Mouse (Mus musculus): ENCODE measurements around the gene Nckap5. TPM values are rescaled to one million over a fixed set of nuclear protein-coding genes. Genes with fewer than 3 reads are reported as not detected.

Nckap5 gene
- polyA plus RNA-seq, 1 experiment from 2014 or later = 12.1 TPM

DNA sequence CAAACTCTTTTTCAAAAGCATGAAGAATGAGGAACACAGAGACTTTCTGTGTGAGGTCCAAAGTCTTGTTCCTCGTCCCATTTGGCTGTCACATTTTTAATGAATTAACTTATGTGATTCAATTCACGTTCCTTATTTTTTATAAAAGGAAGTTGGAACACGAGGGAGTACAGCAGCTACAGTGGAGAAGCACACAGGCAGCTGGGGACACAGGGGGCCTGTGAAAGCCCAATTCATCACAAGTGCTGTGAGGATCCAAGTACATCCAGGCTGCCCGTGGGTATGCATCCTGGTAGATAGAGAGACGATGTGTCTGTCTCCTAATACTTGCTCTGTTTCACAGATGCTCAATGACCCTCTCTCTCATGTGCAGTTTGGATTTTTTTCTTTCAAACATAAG lies 576.2 kb downstream of the Nckap5 start:
- Histone ChIP-seq H3K27me3 (no peaks in the 10 kb centered on the region), H3K4me3 (no peak overlapping the region), H3K9me3 (no peaks in the 10 kb centered on the region), H3K27ac (no peak overlapping the region), H3K4me2 (no peak overlapping the region), H3K9ac (no peak overlapping the region), H3K4me1 (no peaks in the 10 kb centered on the region), H3K36me3 (no peaks in the 10 kb centered on the region)
- 56% methylated on average over 5 of the region's 5 CpGs for WGBS
- no peak for ATAC-seq (ENCODE audit: insufficient number of reproducible peaks, low FRiP score, low TSS enrichment, low read depth)

- no peak overlapping the region for H3K27ac ChIP-seq
- no peak overlapping the region for H3K4me3 ChIP-seq
- no peaks in the 10 kb centered on the region for H3K4me1 ChIP-seq
- H3K4me2 ChIP-seq = no peak overlapping the region
- no peaks in the 10 kb centered on the region for H3K9me3 ChIP-seq
- H3K36me3 ChIP-seq = no peaks in the 10 kb centered on the region
- no peak overlapping the region for H3K9ac ChIP-seq
- WGBS = 88% methylated on average over 7 of the region's 7 CpGs
- no peaks in the 10 kb centered on the region for H3K27me3 ChIP-seq
- no peak for ATAC-seq (ENCODE audit: insufficient number of reproducible peaks, low FRiP score, low TSS enrichment, low read depth)
Measured at GRCm38 (mm10) chr1:126253934-126254333, 576.7 kb downstream of the Nckap5 start.

DNA sequence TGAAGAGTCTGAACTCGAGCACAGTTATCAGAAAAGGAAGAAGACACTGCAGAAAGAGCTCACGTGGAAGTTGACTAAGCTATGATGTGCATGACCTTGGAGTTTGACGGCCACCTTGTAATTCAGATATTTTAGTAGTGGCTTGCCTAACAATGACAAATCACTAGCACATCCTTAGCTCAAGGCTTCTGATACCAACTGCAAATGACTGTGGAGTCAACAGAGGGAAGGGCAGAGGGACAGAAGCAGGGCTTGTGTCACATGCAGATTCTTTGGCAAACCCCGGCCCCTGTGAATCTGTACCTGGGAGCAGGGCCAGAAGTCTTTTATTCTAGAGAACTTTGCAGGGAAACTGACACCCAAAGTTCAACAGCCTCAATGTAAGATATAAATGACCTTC lies 597.4 kb downstream of the Nckap5 start:
- H3K4me3 ChIP-seq = no peak overlapping the region
- H3K9ac ChIP-seq = no peak overlapping the region
- no peak for ATAC-seq (ENCODE audit: insufficient number of reproducible peaks, low FRiP score, low TSS enrichment, low read depth)
- H3K9me3 ChIP-seq = no peaks in the 10 kb centered on the region
- 81% methylated on average over 4 of the region's 4 CpGs for WGBS
- H3K4me2 ChIP-seq = no peak overlapping the region
- no peaks in the 10 kb centered on the region for H3K4me1 ChIP-seq
- H3K36me3 ChIP-seq = no peaks in the 10 kb centered on the region
- no peaks in the 10 kb centered on the region for H3K27me3 ChIP-seq
- H3K27ac ChIP-seq = no peak overlapping the region

GRCm38 (mm10) chr1:126231199-126231598 lies 599.4 kb downstream of the Nckap5 start:
- Histone ChIP-seq H3K4me1 (no peaks in the 10 kb centered on the region), H3K36me3 (no peaks in the 10 kb centered on the region), H3K27me3 (no peaks in the 10 kb centered on the region), H3K4me2 (no peak overlapping the region), H3K9ac (no peak overlapping the region), H3K4me3 (no peak overlapping the region), H3K27ac (no peak overlapping the region), H3K9me3 (no peaks in the 10 kb centered on the region)
- ATAC-seq (ENCODE audit: insufficient number of reproducible peaks, low FRiP score, low TSS enrichment, low read depth) = no peak
- 70% methylated on average over 9 of the region's 9 CpGs for WGBS

- WGBS = 62% methylated on average over 6 of the region's 6 CpGs
- Histone ChIP-seq H3K9me3 (no peaks in the 10 kb centered on the region), H3K4me3 (no peak overlapping the region)
Measured at GRCm38 (mm10) chr1:126210212-126210611, 620.4 kb downstream of the Nckap5 start.

GRCm38 (mm10) chr1:126209743-126210142 lies 620.9 kb downstream of the Nckap5 start:
- ATAC-seq (ENCODE audit: insufficient number of reproducible peaks, low FRiP score, low TSS enrichment, low read depth) = no peak
- Histone ChIP-seq H3K9ac (no peak overlapping the region), H3K4me2 (no peak overlapping the region), H3K4me3 (no peak overlapping the region), H3K9me3 (no peaks in the 10 kb centered on the region), H3K36me3 (no peaks in the 10 kb centered on the region), H3K27me3 (no peaks in the 10 kb centered on the region), H3K27ac (no peak overlapping the region), H3K4me1 (no peaks in the 10 kb centered on the region)
- 88% methylated on average over 5 of the region's 5 CpGs for WGBS

More at GRCm38 (mm10) chr1:126210212-126210611, 620.4 kb downstream of the Nckap5 start:
- Histone ChIP-seq H3K36me3 (no peaks in the 10 kb centered on the region), H3K4me1 (no peaks in the 10 kb centered on the region), H3K9ac (no peak overlapping the region), H3K27me3 (no peaks in the 10 kb centered on the region), H3K27ac (no peak overlapping the region), H3K4me2 (no peak overlapping the region)
- ATAC-seq (ENCODE audit: insufficient number of reproducible peaks, low FRiP score, low TSS enrichment, low read depth) = no peak

DNA sequence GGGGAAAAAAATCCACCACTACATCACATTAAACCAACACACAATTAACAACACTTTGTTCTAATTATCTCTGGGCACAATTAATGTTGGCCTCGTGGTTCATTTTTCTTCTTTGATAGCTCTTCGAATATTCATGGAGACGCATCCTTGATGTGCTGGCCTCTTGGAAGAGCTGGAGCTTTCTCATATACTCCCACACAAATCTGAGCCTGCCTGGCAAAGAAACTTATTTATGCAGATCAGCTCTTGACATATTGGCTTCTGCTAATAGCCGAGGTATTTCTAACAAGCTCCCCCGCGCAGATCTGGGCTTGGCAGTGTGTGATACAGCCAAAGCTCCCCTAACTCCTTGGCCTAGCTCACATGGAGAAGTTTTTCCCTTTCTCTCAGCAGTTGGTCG lies 621.5 kb downstream of the Nckap5 start:
- ATAC-seq (ENCODE audit: insufficient number of reproducible peaks, low FRiP score, low TSS enrichment, low read depth) = no peak
- Histone ChIP-seq H3K27ac (no peak overlapping the region), H3K4me3 (no peak overlapping the region), H3K9me3 (no peaks in the 10 kb centered on the region), H3K4me1 (no peaks in the 10 kb centered on the region), H3K4me2 (no peak overlapping the region), H3K36me3 (no peaks in the 10 kb centered on the region), H3K9ac (no peak overlapping the region), H3K27me3 (no peaks in the 10 kb centered on the region)
- WGBS = 90% methylated on average over 7 of the region's 7 CpGs

DNA sequence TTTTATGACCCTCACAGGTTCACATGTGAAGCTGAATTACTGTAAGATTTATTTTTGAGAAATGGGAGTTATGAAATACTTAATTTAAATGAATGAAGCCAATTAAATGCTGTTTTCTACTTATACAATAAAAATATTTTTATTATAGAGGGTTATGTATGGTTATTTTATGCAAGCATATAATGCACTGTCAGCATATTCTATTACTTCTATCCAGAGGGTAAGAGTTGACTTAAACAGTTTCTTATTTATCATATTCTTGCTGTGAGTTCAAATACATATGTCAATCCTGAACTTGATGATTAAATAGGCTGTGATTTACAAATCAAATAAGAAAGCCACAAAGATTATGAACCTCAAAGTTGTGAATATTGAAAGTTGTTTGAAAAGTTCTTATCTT lies 633.7 kb downstream of the Nckap5 start:
- Histone ChIP-seq H3K27ac (no peak overlapping the region), H3K4me2 (no peak overlapping the region), H3K4me3 (no peak overlapping the region), H3K27me3 (no peaks in the 10 kb centered on the region), H3K9ac (no peak overlapping the region), H3K4me1 (no peaks in the 10 kb centered on the region), H3K9me3 (no peaks in the 10 kb centered on the region), H3K36me3 (no peaks in the 10 kb centered on the region)
- no peak for ATAC-seq (ENCODE audit: insufficient number of reproducible peaks, low FRiP score, low TSS enrichment, low read depth)

DNA sequence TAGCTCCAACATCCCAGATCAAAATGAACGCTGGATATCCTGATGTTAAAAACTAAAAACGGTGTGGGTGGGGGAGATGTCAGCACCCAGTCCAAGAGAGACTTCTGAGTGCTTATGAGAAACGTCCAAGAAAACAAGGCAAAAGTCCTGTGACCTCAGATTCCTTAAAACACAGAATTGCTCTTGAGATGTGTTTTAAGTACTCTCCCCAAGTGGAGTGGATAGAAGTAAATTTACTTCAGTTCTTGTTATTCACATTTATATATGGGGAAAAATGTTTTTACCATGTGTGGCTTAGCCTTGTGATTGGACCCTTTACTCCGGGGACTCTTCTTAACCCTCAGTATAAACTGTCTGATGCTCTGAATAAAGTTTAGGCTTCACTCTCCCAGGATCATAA lies 640.2 kb downstream of the Nckap5 start:
- H3K36me3 ChIP-seq = no peaks in the 10 kb centered on the region
- 81% methylated on average over 4 of the region's 4 CpGs for WGBS
- ATAC-seq (ENCODE audit: insufficient number of reproducible peaks, low FRiP score, low TSS enrichment, low read depth) = no peak
- H3K9me3 ChIP-seq = no peaks in the 10 kb centered on the region
- H3K27ac ChIP-seq = no peak overlapping the region
- H3K4me3 ChIP-seq = no peak overlapping the region
- no peak overlapping the region for H3K4me2 ChIP-seq
- no peaks in the 10 kb centered on the region for H3K27me3 ChIP-seq
- H3K9ac ChIP-seq = no peak overlapping the region
- no peaks in the 10 kb centered on the region for H3K4me1 ChIP-seq

DNA sequence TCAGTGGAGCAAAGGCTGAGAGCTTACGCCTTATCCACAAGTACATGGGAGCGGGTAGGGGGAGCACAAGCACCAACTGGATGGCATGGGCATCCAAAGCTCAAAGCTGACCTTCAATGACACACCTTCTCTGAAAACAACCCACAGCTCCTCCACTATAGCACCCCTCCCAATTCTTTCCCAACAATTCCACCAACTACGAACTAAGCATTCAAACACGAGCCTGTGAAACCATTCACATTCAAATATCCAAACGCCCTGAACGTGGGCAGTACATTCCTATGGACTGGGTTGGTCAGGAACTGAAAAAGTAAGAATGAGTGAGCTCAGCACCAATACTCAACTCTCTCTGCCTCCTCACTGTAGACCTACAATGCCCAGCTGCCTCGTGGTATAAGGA lies 646.8 kb downstream of the Nckap5 start:
- no peak overlapping the region for H3K4me2 ChIP-seq
- H3K4me1 ChIP-seq = no peaks in the 10 kb centered on the region
- WGBS = 87% methylated on average over 7 of the region's 7 CpGs
- no peak overlapping the region for H3K27ac ChIP-seq
- H3K9ac ChIP-seq = no peak overlapping the region
- H3K4me3 ChIP-seq = no peak overlapping the region
- no peaks in the 10 kb centered on the region for H3K36me3 ChIP-seq
- H3K9me3 ChIP-seq = no peaks in the 10 kb centered on the region
- no peak for ATAC-seq (ENCODE audit: insufficient number of reproducible peaks, low FRiP score, low TSS enrichment, low read depth)
- H3K27me3 ChIP-seq = no peaks in the 10 kb centered on the region

- H3K36me3 ChIP-seq = no peaks in the 10 kb centered on the region
- no peak overlapping the region for H3K27ac ChIP-seq
- WGBS = 85% methylated on average over 1 of the region's 1 CpGs
- H3K9ac ChIP-seq = no peak overlapping the region
- ATAC-seq (ENCODE audit: insufficient number of reproducible peaks, low FRiP score, low TSS enrichment, low read depth) = no peak
- no peaks in the 10 kb centered on the region for H3K9me3 ChIP-seq
- no peaks in the 10 kb centered on the region for H3K4me1 ChIP-seq
- no peak overlapping the region for H3K4me2 ChIP-seq
- H3K27me3 ChIP-seq = no peaks in the 10 kb centered on the region
- no peak overlapping the region for H3K4me3 ChIP-seq
Measured at GRCm38 (mm10) chr1:126168579-126168978, 662.0 kb downstream of the Nckap5 start.

- Histone ChIP-seq H3K4me1 (no peaks in the 10 kb centered on the region), H3K9me3 (no peaks in the 10 kb centered on the region), H3K27me3 (no peaks in the 10 kb centered on the region), H3K36me3 (no peaks in the 10 kb centered on the region), H3K4me2 (no peak overlapping the region), H3K4me3 (no peak overlapping the region), H3K27ac (no peak overlapping the region), H3K9ac (no peak overlapping the region)
- WGBS = 63% methylated on average over 2 of the region's 2 CpGs
- ATAC-seq (ENCODE audit: insufficient number of reproducible peaks, low FRiP score, low TSS enrichment, low read depth) = no peak
Measured at GRCm38 (mm10) chr1:126168131-126168530, 662.5 kb downstream of the Nckap5 start.

DNA sequence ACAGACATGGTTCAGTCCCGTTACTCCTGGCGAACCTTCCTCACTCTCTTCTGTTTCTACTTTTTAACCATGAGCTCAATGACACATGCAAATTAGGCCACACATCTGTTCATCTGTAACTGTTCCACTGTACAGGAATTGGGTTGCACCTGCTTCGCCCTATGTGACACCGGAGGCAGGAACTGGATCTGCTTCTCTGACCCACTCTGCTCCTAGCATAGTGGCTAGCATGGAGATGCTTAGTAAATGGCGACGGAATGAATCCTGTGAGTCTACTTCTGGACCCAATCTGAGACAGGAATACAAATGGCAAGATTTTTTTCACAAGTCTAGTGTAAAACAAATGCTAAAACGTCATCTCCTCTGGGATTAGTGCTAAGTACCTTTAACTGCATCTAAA lies 663.1 kb downstream of the Nckap5 start:
- Histone ChIP-seq H3K4me1 (no peaks in the 10 kb centered on the region), H3K4me3 (no peak overlapping the region), H3K9ac (no peak overlapping the region), H3K36me3 (no peaks in the 10 kb centered on the region), H3K9me3 (no peaks in the 10 kb centered on the region), H3K27me3 (no peaks in the 10 kb centered on the region), H3K27ac (no peak overlapping the region), H3K4me2 (no peak overlapping the region)
- 80% methylated on average over 7 of the region's 7 CpGs for WGBS
- no peak for ATAC-seq (ENCODE audit: insufficient number of reproducible peaks, low FRiP score, low TSS enrichment, low read depth)

Measured in limb, embryonic 15.5 days (tissue).